Mouse (Mus musculus) lung, embryonic 15.5 days (tissue): ENCODE results near the gene Lman1l. TPM values are rescaled to one million over a fixed set of nuclear protein-coding genes. Genes with fewer than 3 reads are reported as not detected.
A peak's percentile ranks its signal among the peaks of the same experiment; 100 is the strongest.

ENCODE experiments used
- ATAC-seq: fragments of 200-750 bp; cut with Nextera tagmentation; 2 replicates; pipeline ENCODE4 v1.8.0; 2017; ENCODE audit warnings: moderate number of reproducible peaks, borderline replicate concordance; ENCODE audit not compliant: low FRiP score, low TSS enrichment; ENCODE audit errors: extremely low read depth
- H3K27ac ChIP-seq: fragments of 300-500 bp; sonication (generic); 2 replicates; pipeline ENCODE4 v1.5.1; 2015; ENCODE audit warnings: moderate library complexity, mild to moderate bottlenecking, inconsistent platforms
- H3K27me3 ChIP-seq: fragments of 300-500 bp; sonication (generic); 2 replicates; pipeline ENCODE4 v1.6.1; 2015; ENCODE audit warnings: inconsistent platforms
- H3K36me3 ChIP-seq: fragments of 300-500 bp; sonication (generic); 2 replicates; pipeline ENCODE4 v1.6.1; 2015; ENCODE audit warnings: inconsistent platforms
- H3K4me1 ChIP-seq: fragments of 300-500 bp; sonication (generic); 2 replicates; pipeline ENCODE4 v1.6.1; 2015; ENCODE audit warnings: inconsistent platforms
- H3K4me2 ChIP-seq: fragments of 300-500 bp; sonication (generic); 2 replicates; pipeline ENCODE4 v1.6.1; 2015; ENCODE audit warnings: inconsistent platforms, mild to moderate bottlenecking, moderate library complexity
- H3K4me3 ChIP-seq: fragments of 300-500 bp; sonication (generic); 2 replicates; pipeline ENCODE4 v1.5.1; 2015; ENCODE audit warnings: mild to moderate bottlenecking, inconsistent platforms
- H3K9ac ChIP-seq: fragments of 300-500 bp; sonication (generic); 2 replicates; pipeline ENCODE4 v1.6.1; 2015; ENCODE audit warnings: inconsistent platforms
- H3K9me3 ChIP-seq: fragments of 300-500 bp; sonication (generic); 2 replicates; pipeline ENCODE4 v1.6.1; 2016; ENCODE audit warnings: inconsistent platforms
- WGBS: fragments of 180-500 bp; shearing (Covaris S2); methylation state at CpG from one replicate; pipeline ENCODE4 v1.1.7; 2015; 5-methylcytosine and 5-hydroxymethylcytosine counted together
- polyA plus RNA-seq: library from polyadenylated mRNA; unstranded; fragments of >200 nt; fragmentation: Nextera tagmentation; extraction: Ambion mirVana; gene quantifications from 2 replicates; pipeline ENCODE4 v1.2.1, GENCODE M21; 2015

The Lman1l gene
- polyA plus RNA-seq, 1 experiment from 2014 or later, result not detected

DNA sequence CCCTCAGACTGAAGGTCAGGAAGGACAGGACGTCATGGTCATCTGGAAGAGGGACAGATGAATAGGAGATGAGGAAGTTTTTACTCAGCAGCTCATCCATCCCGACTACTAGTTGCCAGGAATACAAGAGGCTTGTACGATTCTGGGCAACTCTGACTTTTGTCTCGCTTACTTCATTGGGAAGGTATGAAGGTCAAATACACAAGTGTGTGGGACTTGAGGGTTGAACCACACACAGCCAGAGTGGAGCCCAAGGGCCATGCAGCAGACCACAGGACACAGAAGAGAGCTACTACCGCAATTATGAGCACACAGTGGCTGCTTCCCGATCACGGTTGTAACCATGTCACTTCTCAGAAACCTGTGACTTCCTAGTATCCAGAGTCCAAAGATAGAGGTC, 8.0 kb downstream of the Lman1l start:
- Histone ChIP-seq H3K9ac (no peak overlapping the region), H3K27ac (no peak overlapping the region), H3K36me3 (no peaks in the 10 kb centered on the region), H3K4me1 (no peaks in the 10 kb centered on the region), H3K4me3 (no peak overlapping the region), H3K9me3 (no peaks in the 10 kb centered on the region), H3K4me2 (no peak overlapping the region), H3K27me3 (no peaks in the 10 kb centered on the region)
- no peak for ATAC-seq
- 57% methylated on average over 7 of the region's 7 CpGs for WGBS

DNA sequence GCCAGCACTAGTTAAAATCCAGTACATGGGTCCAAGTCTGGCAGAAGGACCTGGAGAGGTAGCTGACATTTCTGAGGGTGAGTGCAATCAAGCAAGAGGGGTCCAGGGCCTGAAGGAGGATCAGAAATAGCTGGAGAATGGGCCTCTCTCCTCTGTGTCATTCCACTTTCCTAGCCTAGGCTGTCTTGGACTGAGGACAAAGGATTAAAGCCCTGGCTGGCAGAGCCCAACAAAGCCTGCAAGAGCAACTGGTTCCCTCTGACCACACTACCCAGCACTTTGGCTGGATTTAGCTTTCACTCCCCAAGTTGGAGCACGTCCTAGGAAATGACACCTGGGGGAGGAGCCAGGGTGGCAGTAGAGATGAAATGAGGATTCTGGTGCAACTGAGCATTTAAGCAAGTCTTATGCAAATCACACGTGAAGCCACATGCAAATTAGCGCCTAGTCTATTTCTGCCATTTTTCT, 10.2 kb downstream of the Lman1l start:
- Histone ChIP-seq H3K27ac (no peak overlapping the region), H3K36me3 (no peaks in the 10 kb centered on the region), H3K4me3 (no peak overlapping the region), H3K9ac (no peak overlapping the region), H3K4me1 (no peaks in the 10 kb centered on the region), H3K27me3 (peaks cover 13% of the 10 kb centered on the region; the same call in 1 of the 2 replicates), H3K4me2 (no peak overlapping the region), H3K9me3 (no peaks in the 10 kb centered on the region)
- ATAC-seq, result no peak
- WGBS, result 47% methylated on average over 3 of the region's 3 CpGs

DNA sequence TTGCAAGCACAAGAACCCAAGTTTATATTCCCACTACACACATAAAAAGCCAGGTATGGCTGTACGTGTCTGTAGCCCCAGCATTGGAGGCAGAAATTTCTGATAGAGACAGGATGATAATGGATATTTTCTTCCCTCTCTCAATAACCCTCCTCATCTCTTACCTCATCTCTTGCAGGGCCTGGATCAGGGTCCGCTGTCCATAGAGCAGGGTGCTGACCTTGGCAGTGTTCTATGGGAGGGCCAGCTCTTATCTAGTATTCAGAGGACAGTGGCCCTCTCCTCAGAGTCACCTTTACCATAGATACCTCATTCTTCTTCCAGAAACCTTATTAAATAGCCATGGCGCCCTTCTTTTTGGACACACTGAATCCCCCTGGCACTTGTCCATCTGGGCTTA, 10.8 kb downstream of the Lman1l start:
- no peaks in the 10 kb centered on the region for H3K4me1 ChIP-seq
- 35% methylated on average over 3 of the region's 3 CpGs for WGBS
- H3K36me3 ChIP-seq, result no peaks in the 10 kb centered on the region

DNA sequence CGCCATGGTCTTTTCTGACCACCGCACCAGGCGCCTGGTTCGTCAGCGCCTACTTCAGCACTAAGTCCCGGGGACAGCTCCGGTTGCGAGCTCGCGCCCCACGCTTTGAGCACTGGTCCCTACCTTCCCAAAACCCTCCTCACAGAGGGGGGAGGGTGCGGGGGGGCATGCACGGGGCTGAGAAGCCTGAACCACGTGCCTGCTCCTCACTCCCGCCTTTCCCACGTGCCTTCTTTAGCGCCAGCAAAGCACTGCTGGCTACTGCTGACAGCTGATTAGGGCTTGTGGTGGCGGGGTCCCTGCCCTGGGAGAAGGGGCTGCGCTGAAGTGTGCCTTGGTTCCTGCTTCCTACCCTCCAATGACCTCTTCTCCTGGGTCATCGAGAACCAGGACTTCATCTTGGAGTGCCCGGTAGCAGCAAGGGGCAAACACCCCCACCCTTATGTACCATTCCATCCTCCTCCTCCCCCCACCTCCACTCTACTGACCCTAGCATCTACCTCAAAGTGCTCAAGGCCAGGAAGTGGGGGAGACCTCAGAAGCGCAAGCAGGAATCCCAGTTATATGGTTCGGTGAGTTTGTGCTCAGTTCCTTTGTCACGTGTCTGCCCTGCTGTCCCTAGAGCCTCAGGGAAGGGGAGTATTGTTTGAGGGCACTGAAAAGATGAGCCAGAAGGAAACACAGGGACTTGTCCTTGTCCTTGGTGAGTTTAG, 14.3 kb downstream of the Lman1l start, which contains the start of gene Cplx3:
Gene Cplx3 (minus strand): TSS at position 143 of the 713 bp plus-strand sequence.
- Histone ChIP-seq H3K9ac (no peak within 1 kb of the TSS), H3K4me3 (no peak within 1 kb of the TSS), H3K36me3 (no peaks in the 10 kb centered on the region), H3K27me3 (peaks cover 13% of the 10 kb centered on the region; the same call in 1 of the 2 replicates), H3K4me2 (no peak within 1 kb of the TSS), H3K4me1 (no peaks in the 10 kb centered on the region), H3K9me3 (no peaks in the 10 kb centered on the region), H3K27ac (no peak within 1 kb of the TSS)
- 8% methylated on average over 24 of the region's 24 CpGs for WGBS
- ATAC-seq, result no peak

More for the DNA sequence above, 10.8 kb downstream of the Lman1l start:
- Histone ChIP-seq H3K4me2 (no peak overlapping the region), H3K4me3 (no peak overlapping the region), H3K9me3 (no peaks in the 10 kb centered on the region), H3K27me3 (peaks cover 13% of the 10 kb centered on the region; the same call in 1 of the 2 replicates), H3K27ac (no peak overlapping the region), H3K9ac (no peak overlapping the region)
- ATAC-seq, result no peak

DNA sequence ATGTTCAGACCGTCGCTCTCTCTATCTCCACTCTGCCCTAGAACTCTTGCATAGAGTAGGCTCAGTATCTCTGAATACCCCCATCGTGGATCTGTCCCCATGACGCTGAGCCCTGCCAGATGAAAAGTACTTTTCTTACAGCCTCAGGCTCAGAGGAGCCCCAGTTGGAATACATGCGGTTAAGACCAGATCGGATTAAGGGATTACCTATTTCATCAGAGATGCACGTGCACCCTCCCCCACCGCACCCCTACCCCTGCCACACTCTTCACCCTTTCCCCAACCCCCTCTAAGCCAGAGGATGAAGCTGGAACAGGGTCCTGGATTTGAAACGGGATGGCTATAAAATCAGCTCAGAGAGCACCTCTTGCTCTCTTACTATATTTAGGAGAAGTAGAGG, 15.1 kb downstream of the Lman1l start:
- Histone ChIP-seq H3K4me3 (no peak overlapping the region), H3K9me3 (no peaks in the 10 kb centered on the region), H3K4me2 (no peak overlapping the region), H3K27me3 (peaks cover 13% of the 10 kb centered on the region; the same call in 1 of the 2 replicates), H3K27ac (no peak overlapping the region), H3K36me3 (no peaks in the 10 kb centered on the region), H3K9ac (no peak overlapping the region), H3K4me1 (peaks cover 6% of the 10 kb centered on the region)
- no peak for ATAC-seq
- WGBS, result 15% methylated on average over 9 of the region's 9 CpGs

DNA sequence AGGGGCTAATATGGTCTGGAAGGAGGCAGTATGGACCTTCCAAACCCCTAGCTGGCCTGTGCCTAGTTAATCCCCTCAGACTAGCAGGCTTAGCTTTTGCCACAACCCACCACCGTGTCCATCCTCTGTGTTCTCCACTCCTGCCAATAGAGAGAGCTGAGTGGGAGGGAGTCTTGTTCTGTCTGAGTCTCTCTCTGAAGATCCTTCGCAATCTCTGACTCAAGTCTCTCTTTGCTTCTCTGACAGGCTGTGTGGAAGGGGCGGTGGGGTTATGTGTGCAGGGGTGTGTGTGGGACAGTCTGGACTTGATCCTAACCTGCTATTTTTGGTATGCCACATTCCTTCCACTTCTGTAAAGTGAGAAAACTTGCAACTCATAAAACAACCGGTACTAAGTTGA, 15.7 kb downstream of the Lman1l start:
- no peak for ATAC-seq
- peaks cover 7% of the 10 kb centered on the region for H3K4me1 ChIP-seq
- H3K36me3 ChIP-seq, result no peaks in the 10 kb centered on the region
- H3K27ac ChIP-seq, result no peak overlapping the region
- H3K9ac ChIP-seq, result no peak overlapping the region
- no peak overlapping the region for H3K4me2 ChIP-seq
- peaks cover 13% of the 10 kb centered on the region; the same call in 1 of the 2 replicates for H3K27me3 ChIP-seq
- H3K4me3 ChIP-seq, result no peak overlapping the region
- WGBS, result 65% methylated on average over 4 of the region's 4 CpGs
- no peaks in the 10 kb centered on the region for H3K9me3 ChIP-seq

DNA sequence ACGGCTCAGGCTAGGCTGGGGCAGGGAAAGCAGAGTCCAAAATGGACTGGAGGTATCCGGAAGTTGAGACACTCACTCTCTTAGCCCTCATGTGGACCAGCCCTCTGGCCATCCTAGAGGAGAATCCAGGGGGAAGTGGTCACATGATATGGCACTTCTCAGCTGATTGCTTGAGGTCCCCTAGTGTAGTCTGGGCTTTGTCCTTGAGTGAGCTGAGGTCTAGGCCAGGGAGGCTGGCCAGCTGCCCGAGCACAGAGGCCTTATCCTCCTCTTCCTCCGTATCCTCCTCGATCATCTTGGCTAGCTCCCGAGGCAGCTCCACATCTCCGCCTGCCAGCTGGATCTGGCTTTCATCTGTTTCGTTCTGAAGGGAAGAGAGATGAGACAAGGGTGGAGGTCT, 18.5 kb downstream of the Lman1l start:
- H3K27ac ChIP-seq, result no peak overlapping the region
- H3K27me3 ChIP-seq, result peaks cover 13% of the 10 kb centered on the region; the same call in 1 of the 2 replicates
- no peaks in the 10 kb centered on the region for H3K9me3 ChIP-seq
- H3K36me3 ChIP-seq, result no peaks in the 10 kb centered on the region
- no peak for ATAC-seq
- no peak overlapping the region for H3K4me2 ChIP-seq
- WGBS, result 37% methylated on average over 8 of the region's 8 CpGs
- H3K9ac ChIP-seq, result no peak overlapping the region
- H3K4me3 ChIP-seq, result no peak overlapping the region
- H3K4me1 ChIP-seq, result peaks cover 7% of the 10 kb centered on the region

DNA sequence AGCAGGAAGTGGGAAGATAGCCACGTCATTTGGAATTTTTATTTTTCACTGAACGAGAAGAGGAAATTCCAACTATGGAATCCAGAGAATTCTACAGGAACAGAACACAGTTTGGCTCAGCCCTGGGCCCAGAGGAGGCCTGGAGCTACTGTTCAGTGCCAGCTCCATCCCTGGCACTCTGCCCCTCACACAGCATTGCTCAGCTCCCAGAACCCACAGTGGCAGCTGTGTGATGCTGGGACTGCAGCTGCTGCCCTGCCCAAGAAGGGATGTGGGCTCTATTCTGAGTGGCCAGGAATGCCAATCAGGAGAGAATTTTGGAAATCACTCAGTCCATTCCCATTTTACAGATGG, 19.2 kb downstream of the Lman1l start:
- Histone ChIP-seq H3K4me2 (no peak overlapping the region), H3K4me3 (no peak overlapping the region), H3K9ac (no peak overlapping the region), H3K9me3 (no peaks in the 10 kb centered on the region), H3K4me1 (peaks cover 7% of the 10 kb centered on the region), H3K36me3 (no peaks in the 10 kb centered on the region), H3K27ac (no peak overlapping the region), H3K27me3 (peaks cover 8% of the 10 kb centered on the region; the same call in 1 of the 2 replicates)
- no peak for ATAC-seq
- 13% methylated on average over 2 of the region's 2 CpGs for WGBS

DNA sequence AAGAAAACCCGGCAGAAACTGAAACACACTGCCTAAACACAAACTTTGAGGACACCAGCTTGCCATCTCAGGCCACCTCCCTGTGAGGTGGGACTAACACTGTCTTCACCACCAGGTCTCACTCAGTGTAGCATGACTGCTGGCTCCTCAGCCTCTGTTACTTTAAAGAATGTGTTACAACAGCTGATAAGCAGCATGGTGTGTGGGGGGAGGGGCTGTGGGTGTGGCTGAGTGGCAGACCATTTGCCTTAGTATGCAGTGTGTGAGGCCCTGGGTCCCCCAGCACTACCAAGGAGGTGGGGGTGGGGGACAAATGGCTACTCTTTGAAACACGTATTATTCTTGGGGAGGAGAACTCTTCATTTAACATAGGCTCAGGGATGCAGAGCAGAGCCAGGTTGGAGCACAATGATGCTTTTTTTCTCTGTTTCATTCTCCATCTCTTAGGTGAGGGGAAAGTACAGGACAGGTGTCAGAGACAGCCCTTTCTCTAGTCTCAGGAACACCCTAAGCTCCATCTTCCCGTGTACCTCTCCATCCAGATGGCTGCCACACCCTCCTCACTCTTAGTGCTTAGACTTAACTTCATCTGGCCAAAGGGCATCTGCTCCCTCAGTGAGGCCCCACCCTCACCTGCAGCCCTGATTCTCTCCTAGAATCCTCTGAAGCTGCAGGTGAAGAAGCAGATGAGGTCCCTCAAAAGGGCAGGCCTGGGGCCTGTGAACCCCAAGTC, 19.8 kb downstream of the Lman1l start:
- peaks cover 7% of the 10 kb centered on the region for H3K4me1 ChIP-seq
- H3K4me2 ChIP-seq, result no peak overlapping the region
- WGBS, result 2% methylated on average over 3 of the region's 3 CpGs
- peak; percentile 31; the same call in 1 of the 2 replicates for ATAC-seq
- H3K9me3 ChIP-seq, result no peaks in the 10 kb centered on the region
- peaks cover 3% of the 10 kb centered on the region; the same call in 1 of the 2 replicates for H3K27me3 ChIP-seq
- no peak overlapping the region for H3K9ac ChIP-seq
- H3K36me3 ChIP-seq, result no peaks in the 10 kb centered on the region
- no peak overlapping the region for H3K27ac ChIP-seq
- H3K4me3 ChIP-seq, result no peak overlapping the region

DNA sequence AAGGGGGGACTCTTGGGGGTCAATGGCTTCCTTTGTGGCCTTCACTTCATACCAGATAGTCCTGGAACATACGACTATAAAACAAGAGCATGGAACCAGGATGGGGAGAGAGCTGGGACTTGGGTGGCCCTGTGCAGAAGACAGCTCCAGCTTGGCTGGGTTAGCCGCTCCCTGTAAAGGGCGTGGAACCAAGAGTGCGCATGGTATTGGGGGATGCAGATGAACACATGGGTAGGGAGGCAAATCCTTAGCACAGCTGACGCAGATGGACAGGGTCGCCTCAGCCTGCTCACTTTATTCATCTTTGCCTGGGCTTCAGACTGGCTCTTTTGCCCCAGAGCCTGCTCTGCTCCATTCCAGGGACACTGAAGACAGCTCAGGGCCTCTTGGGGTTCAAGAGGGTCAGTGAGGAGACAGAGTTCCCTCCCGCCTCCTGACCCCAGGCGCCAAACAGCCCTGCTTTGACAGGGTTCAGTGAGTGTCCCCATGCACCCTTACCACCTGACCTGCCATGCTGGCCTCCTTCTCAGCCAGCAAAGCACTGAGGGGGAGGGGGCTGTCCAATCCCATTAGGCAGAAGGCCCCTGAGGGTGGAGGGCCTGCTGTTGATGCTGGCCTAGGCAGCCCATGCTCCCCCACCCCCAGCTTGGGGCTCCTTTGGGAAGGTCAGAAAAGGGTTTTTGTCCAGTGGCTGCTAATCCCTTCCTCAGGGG, 21.6 kb downstream of the Lman1l start:
- no peaks in the 10 kb centered on the region for H3K27me3 ChIP-seq
- no peak overlapping the region for H3K9ac ChIP-seq
- no peaks in the 10 kb centered on the region for H3K9me3 ChIP-seq
- no peak overlapping the region for H3K27ac ChIP-seq
- 56% methylated on average over 8 of the region's 8 CpGs for whole genome bisulfite sequencing
- no peak overlapping the region for H3K4me3 ChIP-seq
- H3K4me1 ChIP-seq, result peaks cover 7% of the 10 kb centered on the region
- peaks cover 9% of the 10 kb centered on the region; the same call in 1 of the 2 replicates for H3K36me3 ChIP-seq
- H3K4me2 ChIP-seq, result no peak overlapping the region
- no peak for ATAC-seq

DNA sequence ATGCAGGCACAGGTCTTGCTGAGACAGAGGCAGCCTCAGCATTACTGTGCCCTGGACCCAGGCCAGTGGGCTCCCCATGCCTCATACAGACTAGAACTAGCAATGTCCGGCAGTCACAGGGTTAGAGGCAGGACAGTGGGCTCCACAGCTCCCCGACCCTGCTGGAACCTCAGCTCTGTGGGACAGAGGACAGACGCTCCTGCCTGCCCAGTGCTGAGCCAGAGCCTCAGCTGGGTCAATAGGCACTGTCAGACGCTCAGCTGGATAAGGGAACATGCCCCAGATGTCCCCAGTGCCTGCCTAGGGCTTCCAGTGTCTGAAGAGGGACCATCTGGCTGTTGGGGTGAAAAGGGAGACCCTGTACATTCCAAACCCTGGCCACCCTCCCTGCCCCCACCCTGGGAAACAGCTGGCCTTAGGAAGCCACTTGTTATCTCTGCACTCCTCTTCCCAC, 22.6 kb downstream of the Lman1l start:
- peaks cover 7% of the 10 kb centered on the region for H3K4me1 ChIP-seq
- H3K9ac ChIP-seq, result no peak overlapping the region
- ATAC-seq, result no peak
- 18% methylated on average over 4 of the region's 4 CpGs for WGBS
- no peaks in the 10 kb centered on the region for H3K9me3 ChIP-seq
- no peak overlapping the region for H3K4me3 ChIP-seq
- no peak overlapping the region for H3K27ac ChIP-seq
- no peak overlapping the region for H3K4me2 ChIP-seq
- peaks cover 15% of the 10 kb centered on the region for H3K36me3 ChIP-seq
- no peaks in the 10 kb centered on the region for H3K27me3 ChIP-seq
